Mouse (Mus musculus) midbrain, embryonic 16.5 days (tissue): ENCODE data around the gene Trmu. TPM values are rescaled to one million over a fixed set of nuclear protein-coding genes. Genes with fewer than 3 reads are reported as not detected.

ENCODE experiments used
- ATAC-seq: fragments of 200-750 bp; cut with Nextera tagmentation; 2 replicates; pipeline ENCODE4 v1.8.0; 2017; ENCODE audit warnings: moderate TSS enrichment
- H3K27ac ChIP-seq: fragments of 300-500 bp; sonication (generic); 2 replicates; pipeline ENCODE4 v1.5.1; 2014; ENCODE audit warnings: mild to moderate bottlenecking, low read length, mixed read lengths
- H3K27me3 ChIP-seq: fragments of 300-500 bp; sonication (generic); 2 replicates; pipeline ENCODE4 v1.6.1; 2014; ENCODE audit warnings: low read depth, low read length, mixed read lengths; ENCODE audit not compliant: control insufficient read depth, insufficient read depth
- H3K36me3 ChIP-seq: fragments of 300-500 bp; sonication (generic); 2 replicates; pipeline ENCODE4 v1.6.1; 2014; ENCODE audit warnings: mild to moderate bottlenecking, low read length, moderate library complexity, mixed read lengths; ENCODE audit not compliant: control insufficient read depth, insufficient read depth
- H3K4me1 ChIP-seq: fragments of 300-500 bp; sonication (generic); 2 replicates; pipeline ENCODE4 v1.6.1; 2014; ENCODE audit warnings: mild to moderate bottlenecking, low read length, mixed read lengths; ENCODE audit not compliant: control insufficient read depth, insufficient read depth
- H3K4me2 ChIP-seq: fragments of 300-500 bp; sonication (generic); 2 replicates; pipeline ENCODE4 v1.6.1; 2014; ENCODE audit warnings: mild to moderate bottlenecking, low read length, mixed read lengths
- H3K4me3 ChIP-seq: fragments of 300-500 bp; sonication (generic); 2 replicates; pipeline ENCODE4 v1.5.1; 2014; ENCODE audit warnings: low read depth, mild to moderate bottlenecking, low read length, moderate library complexity, mixed read lengths
- H3K9ac ChIP-seq: fragments of 300-500 bp; sonication (generic); 2 replicates; pipeline ENCODE4 v1.6.1; 2014; ENCODE audit warnings: low read depth, low read length, mixed read lengths
- H3K9me3 ChIP-seq: fragments of 300-500 bp; sonication (generic); replicated peaks from 2 replicates; pipeline ENCODE4 v1.6.1; 2014; ENCODE audit warnings: mild to moderate bottlenecking, low read length, mixed read lengths; ENCODE audit not compliant: control insufficient read depth, poor library complexity, severe bottlenecking
- WGBS: fragments of 180-500 bp; shearing (Covaris S2); extraction: QIAGEN DNeasy Blood & Tissue Kit; methylation state at CpG from one replicate; pipeline ENCODE4 v1.1.7; 2014; 5-methylcytosine and 5-hydroxymethylcytosine counted together
- polyA plus RNA-seq: library from polyadenylated mRNA; unstranded; fragments of >200 nt; fragmentation: Nextera tagmentation; extraction: Ambion mirVana; gene quantifications from 2 replicates; pipeline ENCODE4 v1.2.1, GENCODE M21; 2015

The Trmu gene
- 58.5 and 59.5 TPM in 2 replicates for polyA plus RNA-seq

DNA sequence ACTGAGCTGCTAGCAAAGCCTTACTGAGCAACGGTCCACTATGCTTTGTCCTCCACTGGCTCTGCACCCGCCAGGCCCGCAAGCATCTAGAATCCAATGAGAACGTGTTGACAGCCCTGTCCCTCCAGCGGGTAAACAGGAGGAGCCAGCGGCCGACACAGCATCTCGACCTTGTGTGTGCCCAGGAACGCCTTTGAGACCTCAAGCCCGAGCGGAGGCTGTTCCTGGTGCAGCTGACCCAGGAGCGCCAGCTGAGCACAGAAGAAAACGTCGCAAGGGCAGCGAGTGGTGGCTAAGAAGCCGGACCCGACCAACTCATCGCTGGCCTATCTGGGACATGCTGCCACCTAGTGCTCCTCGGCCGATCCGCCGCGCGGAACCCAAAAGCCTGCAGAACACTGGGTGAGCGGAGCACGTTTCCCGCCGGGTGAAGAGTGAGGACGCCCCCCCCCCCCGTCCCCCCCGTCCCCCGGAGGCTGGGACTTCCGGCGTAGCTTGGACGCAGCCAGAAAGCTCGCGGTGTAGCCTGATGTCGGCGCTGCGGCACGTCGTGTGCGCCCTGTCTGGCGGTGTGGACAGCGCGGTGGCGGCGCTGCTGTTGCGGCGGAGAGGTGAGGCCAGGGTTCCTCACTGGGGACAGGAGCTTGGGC lies at the start of gene Trmu:
TSS of gene Trmu (plus strand) at position 465 of the 650 bp plus-strand sequence.
- Histone ChIP-seq H3K27me3 (no peaks in the 10 kb centered on the region), H3K36me3 (peaks cover 5% of the 10 kb centered on the region; the same call in 1 of the 2 replicates), H3K27ac (peak within 1 kb of the TSS; percentile 87), H3K9me3 (no peaks in the 10 kb centered on the region), H3K4me2 (peak within 1 kb of the TSS; percentile 80), H3K4me1 (peaks cover 19% of the 10 kb centered on the region), H3K9ac (peak within 1 kb of the TSS; percentile 82), H3K4me3 (peak within 1 kb of the TSS; percentile 78)
- peak; percentile 97 for ATAC-seq
- under 1% methylated on average over 44 of the region's 50 CpGs for WGBS

- H3K9ac ChIP-seq, result no peak overlapping the region
- H3K36me3 ChIP-seq, result no peaks in the 10 kb centered on the region
- no peak overlapping the region for H3K27ac ChIP-seq
- ATAC-seq, result no peak
- H3K4me3 ChIP-seq, result no peak overlapping the region
- 71% methylated on average over 5 of the region's 5 CpGs for WGBS
- H3K27me3 ChIP-seq, result no peaks in the 10 kb centered on the region
- no peaks in the 10 kb centered on the region for H3K9me3 ChIP-seq
- H3K4me1 ChIP-seq, result peaks cover 6% of the 10 kb centered on the region; the same call in 1 of the 2 replicates
- H3K4me2 ChIP-seq, result no peak overlapping the region
Observed at GRCm38 (mm10) chr15:85829470-85829869, 49.6 kb upstream of the Trmu start.

GRCm38 (mm10) chr15:85831954-85832590 lies 47.0 kb upstream of the Trmu start, which contains the start of gene Ttc38:
Gene Ttc38 (plus strand): TSS chr15:85832306.
- Histone ChIP-seq H3K4me1 (peaks cover 6% of the 10 kb centered on the region; the same call in 1 of the 2 replicates), H3K4me3 (peak within 1 kb of the TSS; percentile 53), H3K27ac (no peak within 1 kb of the TSS), H3K36me3 (peaks cover 2% of the 10 kb centered on the region; the same call in 1 of the 2 replicates), H3K9ac (peak within 1 kb of the TSS; percentile 58), H3K27me3 (no peaks in the 10 kb centered on the region), H3K4me2 (peak within 1 kb of the TSS; percentile 63), H3K9me3 (no peaks in the 10 kb centered on the region)
- peak; percentile 94 for ATAC-seq
- under 1% methylated on average over 27 of the region's 27 CpGs for WGBS

GRCm38 (mm10) chr15:85832599-85832998 lies 46.5 kb upstream of the Trmu start:
- H3K36me3 ChIP-seq, result peaks cover 2% of the 10 kb centered on the region; the same call in 1 of the 2 replicates
- H3K4me1 ChIP-seq, result peaks cover 6% of the 10 kb centered on the region; the same call in 1 of the 2 replicates
- H3K9me3 ChIP-seq, result no peaks in the 10 kb centered on the region
- H3K9ac ChIP-seq, result peak overlapping the region; percentile 58
- ATAC-seq, result 0 out of 2 replicates have a peak, but pooled peaks have one; percentile 22
- peak overlapping the region; percentile 53 for H3K4me3 ChIP-seq
- no peaks in the 10 kb centered on the region for H3K27me3 ChIP-seq
- no peak overlapping the region for H3K27ac ChIP-seq
- peak overlapping the region; percentile 63 for H3K4me2 ChIP-seq
- WGBS, result 58% methylated on average over 8 of the region's 8 CpGs

- Histone ChIP-seq H3K4me2 (no peak overlapping the region), H3K9ac (no peak overlapping the region), H3K27me3 (no peaks in the 10 kb centered on the region), H3K9me3 (no peaks in the 10 kb centered on the region), H3K4me3 (no peak overlapping the region), H3K36me3 (peaks cover 2% of the 10 kb centered on the region; the same call in 1 of the 2 replicates), H3K27ac (no peak overlapping the region), H3K4me1 (peaks cover 6% of the 10 kb centered on the region; the same call in 1 of the 2 replicates)
- no peak for ATAC-seq
- WGBS, result 58% methylated on average over 3 of the region's 3 CpGs
Observed at GRCm38 (mm10) chr15:85835335-85835734, 43.8 kb upstream of the Trmu start.

DNA sequence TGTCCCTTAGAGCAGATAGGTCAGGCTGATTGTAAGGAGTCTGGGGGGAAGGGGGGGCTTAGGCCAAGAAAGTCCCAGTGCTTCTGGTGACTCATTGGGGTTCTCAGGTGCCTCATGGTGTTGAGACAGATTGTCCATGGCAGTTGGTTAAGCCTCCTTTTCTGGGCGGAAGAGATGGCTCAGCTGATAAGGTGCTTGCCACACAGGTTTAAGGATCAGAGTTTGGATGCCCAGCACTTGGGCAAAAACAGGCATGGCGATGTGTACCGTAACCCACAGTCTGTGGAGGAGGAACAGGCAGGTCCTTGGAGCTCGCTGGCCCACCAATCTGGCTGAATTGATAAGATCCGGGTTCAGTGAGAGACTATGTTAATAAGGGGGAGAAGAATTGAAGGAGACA lies 42.2 kb upstream of the Trmu start:
- Histone ChIP-seq H3K9me3 (no peaks in the 10 kb centered on the region), H3K4me1 (peaks cover 2% of the 10 kb centered on the region; the same call in 1 of the 2 replicates), H3K4me2 (no peak overlapping the region), H3K4me3 (no peak overlapping the region), H3K36me3 (peaks cover 2% of the 10 kb centered on the region; the same call in 1 of the 2 replicates), H3K27ac (no peak overlapping the region), H3K9ac (no peak overlapping the region), H3K27me3 (no peaks in the 10 kb centered on the region)
- ATAC-seq, result no peak
- 95% methylated on average over 5 of the region's 5 CpGs for WGBS

DNA sequence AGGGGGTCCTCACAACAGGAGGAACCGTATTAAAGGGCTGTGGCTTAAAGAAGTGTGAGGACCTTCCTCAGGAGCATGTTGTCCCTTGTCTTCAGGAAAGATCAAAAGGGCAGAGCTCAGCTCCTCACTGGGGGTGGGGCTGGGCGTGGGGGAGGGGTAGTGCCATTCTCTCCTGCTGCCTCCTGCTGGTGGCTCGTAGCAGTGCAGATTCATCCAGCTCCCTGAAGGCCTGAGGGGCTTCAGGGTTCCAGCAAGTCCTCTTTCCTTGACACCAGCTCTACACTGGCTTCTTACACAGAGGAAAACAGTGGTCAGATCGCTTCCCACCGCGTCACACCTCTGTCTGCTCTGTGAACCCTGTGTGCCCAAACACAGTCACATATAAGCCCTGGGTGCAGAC lies 38.1 kb upstream of the Trmu start:
- Histone ChIP-seq H3K4me1 (no peaks in the 10 kb centered on the region), H3K4me3 (no peak overlapping the region), H3K9me3 (no peaks in the 10 kb centered on the region), H3K9ac (no peak overlapping the region), H3K36me3 (peaks cover 2% of the 10 kb centered on the region; the same call in 1 of the 2 replicates), H3K27ac (no peak overlapping the region), H3K4me2 (no peak overlapping the region), H3K27me3 (no peaks in the 10 kb centered on the region)
- WGBS, result 39% methylated on average over 6 of the region's 6 CpGs
- ATAC-seq, result no peak

DNA sequence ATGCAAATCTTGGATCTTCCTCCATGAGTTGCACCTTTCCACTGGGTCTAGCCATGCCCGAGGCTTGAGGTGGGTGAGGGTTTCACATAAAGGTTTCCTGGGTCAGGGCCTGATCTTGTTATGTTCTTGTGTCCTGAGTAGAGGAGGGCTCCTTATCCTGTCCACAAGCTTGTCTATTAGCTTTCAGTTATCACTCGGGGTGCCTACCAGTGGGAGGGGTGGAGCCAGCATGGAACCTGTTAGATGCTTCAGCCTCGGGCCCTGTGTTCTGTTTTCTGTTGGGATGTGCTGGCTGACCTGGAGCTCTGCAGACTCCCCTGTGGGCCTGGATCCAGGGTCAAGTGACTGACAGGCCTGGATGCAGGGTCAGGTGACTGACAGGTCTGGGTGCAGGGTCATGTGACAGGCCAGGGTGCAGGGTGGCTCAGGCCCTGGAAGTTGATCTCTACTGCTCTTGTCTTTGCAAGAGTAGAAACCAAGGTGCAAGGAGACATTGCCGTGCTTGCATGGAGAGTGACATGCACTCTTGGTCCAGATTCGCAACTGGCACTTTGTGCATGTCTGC lies 37.2 kb upstream of the Trmu start:
- ATAC-seq, result no peak
- Histone ChIP-seq H3K36me3 (no peaks in the 10 kb centered on the region), H3K27me3 (no peaks in the 10 kb centered on the region), H3K9me3 (no peaks in the 10 kb centered on the region), H3K4me2 (no peak overlapping the region), H3K4me1 (no peaks in the 10 kb centered on the region), H3K9ac (no peak overlapping the region), H3K4me3 (no peak overlapping the region), H3K27ac (no peak overlapping the region)
- 86% methylated on average over 5 of the region's 5 CpGs for WGBS

- no peak for ATAC-seq
- Histone ChIP-seq H3K27me3 (no peaks in the 10 kb centered on the region), H3K36me3 (peaks cover 2% of the 10 kb centered on the region; the same call in 1 of the 2 replicates), H3K9ac (no peak overlapping the region; the same call in 1 of the 2 replicates), H3K4me2 (no peak overlapping the region), H3K4me3 (no peak overlapping the region), H3K9me3 (no peaks in the 10 kb centered on the region), H3K4me1 (no peaks in the 10 kb centered on the region), H3K27ac (no peak overlapping the region)
Observed at GRCm38 (mm10) chr15:85845071-85845470, 34.0 kb upstream of the Trmu start.
